Comparison of ENCODE assay signal across 23 mouse cellular contexts in genomic region chr5:53146684-53147061, GRCm38 (mm10).
DNase-seq lines count a peak whose midpoint lies in the region; ATAC-seq and TF ChIP-seq lines count a peak whose summit lies in the region.
"Had no signal": no experiment of that assay in that cellular context is flagged by ENCODE, and none has a peak within 500 bp of the region (broad histone marks: within the 10 kb centered on the region; RNA-seq: fewer than 3 reads in every experiment).

No protein-coding gene starts in this region.

- H3K27ac ChIP-seq in cerebellum, adult 2 months (ENCODE audit: insufficient read depth, low read length) = peak overlapping the region; percentile 78
- no peak overlapping the region for H3K27ac ChIP-seq in kidney, postnatal 0 days
- peak overlapping the region; percentile 18; the same call in 1 of the 2 replicates for H3K27ac ChIP-seq in CH12.LX (ENCODE audit: insufficient read depth, low read depth)
- H3K27ac ChIP-seq in liver, embryonic 12.5 days = no peak overlapping the region
- H3K27ac ChIP-seq: embryonic facial prominence, embryonic 15.5 days; heart, embryonic 13.5 days; hindbrain, embryonic 13.5 days; limb, embryonic 10.5 days; neural tube, embryonic 15.5 days had no signal

- no peak for TF ChIP-seq RAD21 in CH12.LX (IDR thresholded peaks at IDR 0.05; ENCODE audit: low read depth, low read length)

- no peak overlapping the region for H3K4me2 ChIP-seq in kidney, postnatal 0 days (ENCODE audit: low read length)
- H3K4me2 ChIP-seq in CH12.LX (ENCODE audit: insufficient read depth, low read depth, poor library complexity, severe bottlenecking) = no peak overlapping the region
- no peak overlapping the region for H3K4me2 ChIP-seq in liver, embryonic 12.5 days
- H3K4me2 ChIP-seq: embryonic facial prominence, embryonic 15.5 days; heart, embryonic 13.5 days; hindbrain, embryonic 13.5 days; neural tube, embryonic 15.5 days had no signal

- TF ChIP-seq POLR2A in cerebellum, adult 2 months (IDR thresholded peaks at IDR 0.05; ENCODE audit: borderline replicate concordance, insufficient read depth, low read length) = no peak
- TF ChIP-seq POLR2A in CH12.LX (IDR thresholded peaks at IDR 0.05; ENCODE audit: low read depth, low read length) = no peak

- ATAC-seq in frontal cortex, adult (ENCODE audit: low TSS enrichment) = peak; percentile 33
- no peak for ATAC-seq in kidney, postnatal 0 days (replicated peaks; ENCODE audit: low FRiP score, low read depth)
- no peak for ATAC-seq in liver, embryonic 12.5 days
- ATAC-seq: CD4-positive, CD25-positive, alpha-beta regulatory T cell, adult 4 months; inflammation-experienced regulatory T-cells, adult 6 months had no signal

- 67% methylated on average over 4 of the region's 4 CpGs for WGBS in cerebellum, adult 2 months
- WGBS in kidney, postnatal 0 days = 42% methylated on average over 4 of the region's 4 CpGs
- 68% methylated on average over 4 of the region's 4 CpGs for WGBS in liver, embryonic 12.5 days (ENCODE audit: insufficient replicate concordance)

- H3K4me3 ChIP-seq in cerebellum, adult 2 months (replicated peaks; ENCODE audit: insufficient read depth, low read depth, low read length) = no peak overlapping the region
- H3K4me3 ChIP-seq in kidney, postnatal 0 days (replicated peaks; ENCODE audit: low read depth, low read length) = no peak overlapping the region
- H3K4me3 ChIP-seq in CH12.LX (replicated peaks in 1 of 3; ENCODE audit: low read depth in 2 of 3, low read length in 2 of 3, poor library complexity in 1 of 3) = no peak overlapping the region
- H3K4me3 ChIP-seq in liver, embryonic 12.5 days = no peak overlapping the region
- H3K4me3 ChIP-seq: embryonic facial prominence, embryonic 15.5 days; heart, embryonic 13.5 days; hindbrain, embryonic 13.5 days; limb, embryonic 10.5 days; neural tube, embryonic 15.5 days had no signal

- TF ChIP-seq EP300 in CH12.LX (IDR thresholded peaks at IDR 0.05; ENCODE audit: low read length) = no peak

- H3K27me3 ChIP-seq in cerebellum, adult 2 months (ENCODE audit: control insufficient read depth, insufficient read depth, low read length) = no peaks in the 10 kb centered on the region
- H3K27me3 ChIP-seq in kidney, postnatal 0 days (ENCODE audit: insufficient read depth, low read length) = no peaks in the 10 kb centered on the region
- H3K27me3 ChIP-seq in CH12.LX (replicated peaks) = no peaks in the 10 kb centered on the region
- no peaks in the 10 kb centered on the region for H3K27me3 ChIP-seq in liver, embryonic 12.5 days (replicated peaks)
- H3K27me3 ChIP-seq: embryonic facial prominence, embryonic 15.5 days; heart, embryonic 13.5 days; hindbrain, embryonic 13.5 days; neural tube, embryonic 15.5 days had no signal

- no peak for DNase-seq in cerebellum, adult 2 months
- no peak for DNase-seq in cerebellum, postnatal 10 days
- DNase-seq in frontal cortex, postnatal 14 days (ENCODE audit: low spot score in 2 of 2) = no peak
- DNase-seq in kidney, postnatal 0 days (ENCODE audit: low spot score) = peak; percentile 3
- DNase-seq in kidney, postnatal 25 days = no peak
- DNase-seq in CH12.LX (ENCODE audit: extremely low read depth) = peak; percentile 40
- DNase-seq: adrenal gland, postnatal 25 days; cerebellum, postnatal 14 days; gastrocnemius, postnatal 25 days; heart, adult 18-20 months; heart, postnatal 14 days; kidney, adult 18-20 months; liver; lung, postnatal 4 days had no signal

- H3K9ac ChIP-seq in kidney, postnatal 0 days (ENCODE audit: low read depth, low read length) = no peak overlapping the region
- H3K9ac ChIP-seq in CH12.LX (ENCODE audit: insufficient read depth, low read depth) = no peak overlapping the region
- H3K9ac ChIP-seq in liver, embryonic 12.5 days = no peak overlapping the region
- H3K9ac ChIP-seq: embryonic facial prominence, embryonic 15.5 days; heart, embryonic 13.5 days; hindbrain, embryonic 13.5 days; neural tube, embryonic 15.5 days had no signal

- no peaks in the 10 kb centered on the region for H3K36me3 ChIP-seq in kidney, postnatal 0 days (ENCODE audit: insufficient read depth, low read length)
- H3K36me3 ChIP-seq in CH12.LX (replicated peaks in 1 of 2; ENCODE audit: control insufficient read depth in 1 of 2, insufficient read depth in 1 of 2, low read length in 1 of 2) = no peaks in the 10 kb centered on the region
- H3K36me3 ChIP-seq in liver, embryonic 12.5 days = no peaks in the 10 kb centered on the region
- H3K36me3 ChIP-seq: embryonic facial prominence, embryonic 15.5 days; heart, embryonic 13.5 days; hindbrain, embryonic 13.5 days; limb, embryonic 10.5 days had no signal

- no peaks in the 10 kb centered on the region for H3K79me2 ChIP-seq in CH12.LX (replicated peaks; ENCODE audit: control insufficient read depth, extremely low read depth, insufficient read depth, poor library complexity, severe bottlenecking)

- TF ChIP-seq CTCF in cerebellum, adult 2 months (IDR thresholded peaks at IDR 0.05; ENCODE audit: borderline replicate concordance, insufficient read depth, low read depth, low read length) = no peak
- TF ChIP-seq CTCF in kidney, postnatal 0 days (IDR thresholded peaks at IDR 0.05; ENCODE audit: low read depth) = no peak
- no peak for TF ChIP-seq CTCF in CH12.LX (conservative IDR thresholded peaks at IDR 0.05 in 1 of 2, IDR thresholded peaks at IDR 0.05 in 1 of 2; ENCODE audit: low read depth in 2 of 2, low read length in 2 of 2)

- no peaks in the 10 kb centered on the region for H3K9me3 ChIP-seq in kidney, postnatal 0 days (replicated peaks; ENCODE audit: low read length)
- peaks cover 8% of the 10 kb centered on the region for H3K9me3 ChIP-seq in CH12.LX (replicated peaks; ENCODE audit: low read length)
- peaks cover 5% of the 10 kb centered on the region; the same call in 1 of the 2 replicates for H3K9me3 ChIP-seq in liver, embryonic 12.5 days (replicated peaks)
- H3K9me3 ChIP-seq: embryonic facial prominence, embryonic 15.5 days; hindbrain, embryonic 13.5 days; limb, embryonic 10.5 days; neural tube, embryonic 15.5 days had no signal

- peaks cover 48% of the 10 kb centered on the region for H3K4me1 ChIP-seq in cerebellum, adult 2 months (ENCODE audit: control insufficient read depth, insufficient read depth, low read length)
- H3K4me1 ChIP-seq in kidney, postnatal 0 days (replicated peaks; ENCODE audit: insufficient read depth, low read length) = peaks cover 7% of the 10 kb centered on the region; the same call in 1 of the 2 replicates
- peaks cover 17 to 34% of the 10 kb centered on the region in 2 experiments for H3K4me1 ChIP-seq in CH12.LX (ENCODE audit: control insufficient read depth in 1 of 2, insufficient read depth in 2 of 2)
- H3K4me1 ChIP-seq in liver, embryonic 12.5 days = no peaks in the 10 kb centered on the region
- H3K4me1 ChIP-seq: embryonic facial prominence, embryonic 15.5 days had no signal

- in situ Hi-C loops in CH12.LX (cut with MboI; ENCODE audit: low pct_ligation_motif_present, low pct_unique_long_range_greater_than_20kb, low sequenced_read_pairs) = no loop called here

- dilution Hi-C loops in CH12.LX (cut with MboI; ENCODE audit: extremely low pct_ligation_motif_present, extremely low pct_unique_long_range_greater_than_20kb, low sequenced_read_pairs) = no loop called here

TF ChIP-seq in CH12.LX, 34 proteins besides CTCF, POLR2A, EP300 and RAD21:
- TF ChIP-seq MAZ (IDR thresholded peaks at IDR 0.05; ENCODE audit: low read depth, low read length) (no peak), E2F4 (IDR thresholded peaks at IDR 0.05; ENCODE audit: insufficient replicate concordance, low read depth, low read length) (no peak), ETS1 (conservative IDR thresholded peaks at IDR 0.05; ENCODE audit: low read depth, low read length) (no peak), SIN3A (IDR thresholded peaks at IDR 0.05; ENCODE audit: low read length) (no peak), PAX5 (IDR thresholded peaks at IDR 0.05; ENCODE audit: low read length) (no peak), TCF12 (IDR thresholded peaks at IDR 0.05; ENCODE audit: low read depth, low read length) (no peak), MAX (IDR thresholded peaks at IDR 0.05; ENCODE audit: low read length) (no peak), SMC3 (IDR thresholded peaks at IDR 0.05; ENCODE audit: low read depth, low read length) (no peak), HCFC1 (IDR thresholded peaks at IDR 0.05; ENCODE audit: low read depth, low read length) (no peak)

Comparison
In these comparisons a context has a peak if more than half of its experiments do, and no peak if none do; other contexts are left out.
1. DNase-seq: peak in kidney, postnatal 0 days (single experiment) and CH12.LX (single experiment); none in cerebellum, adult 2 months (0 of 2), cerebellum, postnatal 10 days (0 of 2), frontal cortex, postnatal 14 days (0 of 2) and kidney, postnatal 25 days (0 of 2).
2. H3K27ac ChIP-seq: peak in cerebellum, adult 2 months (single experiment) and CH12.LX (single experiment); none in kidney, postnatal 0 days (single experiment) and liver, embryonic 12.5 days (single experiment).